Mouse (Mus musculus): ENCODE measurements around the gene Dna2. TPM values are rescaled to one million over a fixed set of nuclear protein-coding genes. Genes with fewer than 3 reads are reported as not detected.

The Dna2 gene
- polyA plus RNA-seq, 1 experiment, result 6.9 TPM

- no peaks in the 10 kb centered on the region; the same call in 1 of the 2 replicates for H3K27me3 ChIP-seq (replicated peaks; ENCODE audit: control insufficient read depth, insufficient read depth, low read length)
- no peak for TF ChIP-seq POLR2A (IDR thresholded peaks at IDR 0.05; ENCODE audit: low read depth, low read length)
- no peak for TF ChIP-seq CTCF (conservative IDR thresholded peaks at IDR 0.05; ENCODE audit: insufficient read depth, insufficient read length, low read depth, low read length)
- H3K36me3 ChIP-seq (ENCODE audit: control insufficient read depth, insufficient read depth, low read length), result no peaks in the 10 kb centered on the region
- WGBS, result 92% methylated on average over 2 of the region's 2 CpGs
- no peak overlapping the region for H3K4me3 ChIP-seq (ENCODE audit: insufficient read depth, low read depth, low read length)
- no peak for DNase-seq
- no peaks in the 10 kb centered on the region for H3K4me1 ChIP-seq (ENCODE audit: control insufficient read depth, insufficient read depth, low read length)
- no peak overlapping the region for H3K27ac ChIP-seq (ENCODE audit: insufficient read depth, low read depth, low read length)
These were observed 35.7 kb upstream of the Dna2 start for GRCm38 (mm10) chr10:62911120-62911519.

- H3K4me3 ChIP-seq (ENCODE audit: insufficient read depth, low read depth, low read length), result no peak overlapping the region
- H3K27ac ChIP-seq (ENCODE audit: insufficient read depth, low read depth, low read length), result no peak overlapping the region
- no peak for TF ChIP-seq CTCF (conservative IDR thresholded peaks at IDR 0.05; ENCODE audit: insufficient read depth, insufficient read length, low read depth, low read length)
- H3K27me3 ChIP-seq (replicated peaks; ENCODE audit: control insufficient read depth, insufficient read depth, low read length), result no peaks in the 10 kb centered on the region
- H3K36me3 ChIP-seq (ENCODE audit: control insufficient read depth, insufficient read depth, low read length), result no peaks in the 10 kb centered on the region
- peaks cover 12% of the 10 kb centered on the region for H3K4me1 ChIP-seq (ENCODE audit: control insufficient read depth, insufficient read depth, low read length)
- WGBS, result 85% methylated on average over 3 of the region's 3 CpGs
- DNase-seq, result no peak
These were observed 27.8 kb upstream of the Dna2 start for GRCm38 (mm10) chr10:62918985-62919384.

GRCm38 (mm10) chr10:62919925-62920765 lies 26.7 kb upstream of the Dna2 start, which contains the start of gene Slc25a16:
Gene Slc25a16, plus strand, starts transcription at chr10:62920633.
- Histone ChIP-seq H3K4me3 (ENCODE audit: insufficient read depth, low read depth, low read length) (peak within 1 kb of the TSS; percentile 94), H3K27ac (ENCODE audit: insufficient read depth, low read depth, low read length) (peak within 1 kb of the TSS; percentile 77), H3K36me3 (ENCODE audit: control insufficient read depth, insufficient read depth, low read length) (no peaks in the 10 kb centered on the region), H3K4me1 (ENCODE audit: control insufficient read depth, insufficient read depth, low read length) (peaks cover 12% of the 10 kb centered on the region), H3K27me3 (replicated peaks; ENCODE audit: control insufficient read depth, insufficient read depth, low read length) (no peaks in the 10 kb centered on the region)
- 5% methylated on average over 50 of the region's 50 CpGs for WGBS
- TF ChIP-seq CTCF (conservative IDR thresholded peaks at IDR 0.05; ENCODE audit: insufficient read depth, insufficient read length, low read depth, low read length) (no peak), POLR2A (IDR thresholded peaks at IDR 0.05; ENCODE audit: low read depth, low read length) (peak; percentile 61)
- DNase-seq, result peak; percentile 94

GRCm38 (mm10) chr10:62920766-62921156 lies 26.1 kb upstream of the Dna2 start:
- TF ChIP-seq POLR2A (IDR thresholded peaks at IDR 0.05; ENCODE audit: low read depth, low read length), result no peak
- no peak for TF ChIP-seq CTCF (conservative IDR thresholded peaks at IDR 0.05; ENCODE audit: insufficient read depth, insufficient read length, low read depth, low read length)
- WGBS, result under 1% methylated on average over 29 of the region's 29 CpGs
- Histone ChIP-seq H3K27ac (ENCODE audit: insufficient read depth, low read depth, low read length) (peak overlapping the region; percentile 77), H3K36me3 (ENCODE audit: control insufficient read depth, insufficient read depth, low read length) (no peaks in the 10 kb centered on the region), H3K4me3 (ENCODE audit: insufficient read depth, low read depth, low read length) (peak overlapping the region; percentile 94), H3K4me1 (ENCODE audit: control insufficient read depth, insufficient read depth, low read length) (peaks cover 12% of the 10 kb centered on the region), H3K27me3 (replicated peaks; ENCODE audit: control insufficient read depth, insufficient read depth, low read length) (no peaks in the 10 kb centered on the region)
- no peak for DNase-seq

DNA sequence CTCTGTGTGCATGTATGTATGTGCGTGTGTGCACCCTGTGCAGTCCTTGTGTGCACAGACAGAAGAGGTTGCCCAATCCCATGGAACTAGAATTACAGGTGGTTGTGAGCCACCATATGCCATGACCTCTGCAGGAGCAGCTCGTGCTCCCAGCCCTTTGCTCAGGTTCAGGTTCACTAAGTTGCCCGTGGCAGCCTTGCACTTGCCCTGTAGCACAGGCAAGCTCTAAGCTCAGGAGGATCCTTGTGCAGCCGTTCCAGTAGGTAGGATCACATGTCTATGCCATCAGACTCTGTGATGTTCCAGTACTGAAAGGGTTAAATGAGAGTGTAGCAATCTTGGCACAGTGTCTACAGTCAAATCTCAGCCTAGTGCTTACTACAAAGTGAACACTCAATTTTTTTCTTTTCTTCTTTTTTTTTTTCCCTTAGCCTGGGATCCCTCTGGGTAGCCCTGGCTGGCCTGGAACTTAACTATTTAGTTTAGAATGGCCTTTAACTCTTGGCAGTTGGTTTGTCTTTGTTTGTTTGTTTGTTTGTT lies 22.7 kb upstream of the Dna2 start:
- DNase-seq, result peak; percentile 87
- Histone ChIP-seq H3K4me3 (ENCODE audit: insufficient read depth, low read depth, low read length) (no peak overlapping the region), H3K36me3 (ENCODE audit: control insufficient read depth, insufficient read depth, low read length) (no peaks in the 10 kb centered on the region; the same call in 1 of the 2 replicates), H3K27ac (ENCODE audit: insufficient read depth, low read depth, low read length) (no peak overlapping the region), H3K4me1 (ENCODE audit: control insufficient read depth, insufficient read depth, low read length) (peaks cover 12% of the 10 kb centered on the region), H3K27me3 (replicated peaks; ENCODE audit: control insufficient read depth, insufficient read depth, low read length) (no peaks in the 10 kb centered on the region)
- TF ChIP-seq POLR2A (IDR thresholded peaks at IDR 0.05; ENCODE audit: low read depth, low read length), result no peak
- 53% methylated on average over 4 of the region's 4 CpGs for WGBS

GRCm38 (mm10) chr10:62932381-62932780 lies 14.4 kb upstream of the Dna2 start:
- H3K27me3 ChIP-seq (replicated peaks; ENCODE audit: control insufficient read depth, insufficient read depth, low read length), result no peaks in the 10 kb centered on the region
- DNase-seq, result no peak
- no peak overlapping the region for H3K4me3 ChIP-seq (ENCODE audit: insufficient read depth, low read depth, low read length)
- 96% methylated on average over 1 of the region's 1 CpGs for WGBS
- no peak overlapping the region for H3K27ac ChIP-seq (ENCODE audit: insufficient read depth, low read depth, low read length)
- 0 out of 2 replicates have a peak, but pooled peaks have one; percentile 19 for TF ChIP-seq CTCF (conservative IDR thresholded peaks at IDR 0.05; ENCODE audit: insufficient read depth, insufficient read length, low read depth, low read length)
- TF ChIP-seq POLR2A (IDR thresholded peaks at IDR 0.05; ENCODE audit: low read depth, low read length), result no peak
- H3K4me1 ChIP-seq (ENCODE audit: control insufficient read depth, insufficient read depth, low read length), result peaks cover 2% of the 10 kb centered on the region; the same call in 1 of the 2 replicates
- peaks cover 7% of the 10 kb centered on the region; the same call in 1 of the 2 replicates for H3K36me3 ChIP-seq (ENCODE audit: control insufficient read depth, insufficient read depth, low read length)

GRCm38 (mm10) chr10:62944975-62945580 lies 1.7 kb upstream of the Dna2 start:
- no peak overlapping the region for H3K27ac ChIP-seq (ENCODE audit: insufficient read depth, low read depth, low read length)
- no peaks in the 10 kb centered on the region for H3K4me1 ChIP-seq (ENCODE audit: control insufficient read depth, insufficient read depth, low read length)
- H3K27me3 ChIP-seq (replicated peaks; ENCODE audit: control insufficient read depth, insufficient read depth, low read length), result no peaks in the 10 kb centered on the region
- DNase-seq, result no peak
- peaks cover 7% of the 10 kb centered on the region for H3K36me3 ChIP-seq (ENCODE audit: control insufficient read depth, insufficient read depth, low read length)
- H3K4me3 ChIP-seq (ENCODE audit: insufficient read depth, low read depth, low read length), result no peak overlapping the region
- WGBS, result 86% methylated on average over 10 of the region's 10 CpGs
- no peak for TF ChIP-seq POLR2A (IDR thresholded peaks at IDR 0.05; ENCODE audit: low read depth, low read length)
- no peak for TF ChIP-seq CTCF (conservative IDR thresholded peaks at IDR 0.05; ENCODE audit: insufficient read depth, insufficient read length, low read depth, low read length)
